Mouse (Mus musculus) T-helper 17 cell (primary cell): ENCODE measurements around the gene Trpd52l3.

Experiments
- in situ Hi-C, 2 experiments: fragments of 300-600 bp; cut with MboI, MseI; formaldehyde crosslinking; loops; 1 replicate in 1 of 2; 2 replicates in 1 of 2; pipeline ENCODE4 v1.15.1; 2025; ENCODE audit warnings: high pct_unique_total_duplicates in 2 of 2

Trpd52l3 gene

GRCm38 (mm10) chr19:30029002-30029710, 25.6 kb downstream of the Trpd52l3 start:
- in situ Hi-C loops, result loop anchor here in 1 of 2 experiments (10.0 kb wide), 1 partner anchor 674 kb away; no protein-coding TSS in a partner anchor

GRCm38 (mm10) chr19:30029894-30030635, 26.5 kb downstream of the Trpd52l3 start, which contains the start of gene Uhrf2:
TSS of gene Uhrf2 (plus strand) at chr19:30030513.
- in situ Hi-C loops, result loop anchor here in 1 of 2 experiments (10.0 kb wide), 1 partner anchor 675 kb away; no protein-coding TSS in a partner anchor

- in situ Hi-C loops, result no loop called here
Observed at GRCm38 (mm10) chr19:30030636-30031467, 27.3 kb downstream of the Trpd52l3 start.

- in situ Hi-C loops, result no loop called here
Observed at GRCm38 (mm10) chr19:30031468-30031931, 27.9 kb downstream of the Trpd52l3 start.

GRCm38 (mm10) chr19:30032206-30032605, 28.6 kb downstream of the Trpd52l3 start:
- in situ Hi-C loops, result no loop called here

GRCm38 (mm10) chr19:30035361-30035760, 31.8 kb downstream of the Trpd52l3 start:
- in situ Hi-C loops, result no loop called here

- in situ Hi-C loops, result no loop called here
Observed at GRCm38 (mm10) chr19:30043691-30044090, 40.1 kb downstream of the Trpd52l3 start.

GRCm38 (mm10) chr19:30044630-30045029, 41.0 kb downstream of the Trpd52l3 start:
- in situ Hi-C loops, result no loop called here

- in situ Hi-C loops, result no loop called here
Observed at GRCm38 (mm10) chr19:30045857-30046256, 42.3 kb downstream of the Trpd52l3 start.

- in situ Hi-C loops, result loop anchor here in 1 of 2 experiments (10.0 kb wide), 1 partner anchor 226 kb away; no protein-coding TSS in a partner anchor
Observed at GRCm38 (mm10) chr19:30050584-30050983, 47.0 kb downstream of the Trpd52l3 start.

GRCm38 (mm10) chr19:30051479-30051878, 47.9 kb downstream of the Trpd52l3 start:
- in situ Hi-C loops, result loop anchor here in 1 of 2 experiments (10.0 kb wide), 1 partner anchor 227 kb away; no protein-coding TSS in a partner anchor

GRCm38 (mm10) chr19:30054218-30054617, 50.6 kb downstream of the Trpd52l3 start:
- in situ Hi-C loops, result loop anchor here in 1 of 2 experiments (10.0 kb wide), 1 partner anchor 229 kb away; no protein-coding TSS in a partner anchor
